Mouse (Mus musculus) layer of hippocampus, adult 2 months (tissue): ENCODE results near the gene Intu. TPM values are rescaled to one million over a fixed set of nuclear protein-coding genes. Genes with fewer than 3 reads are reported as not detected.

Source experiments
- DNase-seq, 2 experiments: peaks; one replicate each; pipeline ENCODE4 v3.0.0; 2022; ENCODE audit warnings: low spot score in 2 of 2
- H3K27ac ChIP-seq: fragments of 200-600 bp; 2 replicates; pipeline ENCODE4 v1.8.1; 2022
- H3K4me3 ChIP-seq: fragments of 200-600 bp; 2 replicates; pipeline ENCODE4 v1.8.1; 2022; ENCODE audit warnings: mild to moderate bottlenecking
- CTCF ChIP-seq: fragments of 200-600 bp; conservative IDR thresholded peaks from 2 replicates; pipeline ENCODE4 v1.8.1; 2022; ENCODE audit warnings: antibody characterized with exemption, mild to moderate bottlenecking, moderate library complexity
- microRNA-seq, 2 experiments: library from miRNA; unstranded; fragments of <30 nt; microRNA quantifications; one replicate each; pipeline ENCODE4 v1.2.0; 2021
- total RNA-seq, 2 experiments: library from RNA; stranded (reverse); gene quantifications; 2 replicates each; pipeline ENCODE4 v1.2.3; 2021

Gene Intu
- total RNA-seq, 2 experiments from 2014 or later, result 5.1 to 7.3 TPM

GRCm38 (mm10) chr3:40704816-40705430 is 173.8 kb downstream of the Intu start:
- no peak for TF ChIP-seq CTCF

GRCm38 (mm10) chr3:40708655-40709054 is 177.6 kb downstream of the Intu start, which contains the start of gene Slc25a31:
Gene Slc25a31 (plus strand): TSS chr3:40708855.
- no peak within 1 kb of the TSS for H3K4me3 ChIP-seq
- no peak for TF ChIP-seq CTCF
- no peak for DNase-seq
- no peak within 1 kb of the TSS for H3K27ac ChIP-seq

More at GRCm38 (mm10) chr3:40704816-40705430, 173.8 kb downstream of the Intu start:
- no peak for DNase-seq
- no peak overlapping the region for H3K27ac ChIP-seq
- H3K4me3 ChIP-seq, result no peak overlapping the region

- H3K4me3 ChIP-seq, result no peak overlapping the region
- no peak for TF ChIP-seq CTCF
- H3K27ac ChIP-seq, result no peak overlapping the region
- no peak for DNase-seq
Observed at GRCm38 (mm10) chr3:40716056-40716455, 185.0 kb downstream of the Intu start.

GRCm38 (mm10) chr3:40719022-40719421 is 187.9 kb downstream of the Intu start:
- Histone ChIP-seq H3K4me3 (no peak overlapping the region), H3K27ac (no peak overlapping the region)
- TF ChIP-seq CTCF, result no peak
- DNase-seq, result no peak

- no peak for TF ChIP-seq CTCF
- Histone ChIP-seq H3K27ac (no peak overlapping the region), H3K4me3 (no peak overlapping the region)
- DNase-seq, result no peak
Observed at GRCm38 (mm10) chr3:40738381-40738912, 207.4 kb downstream of the Intu start.

GRCm38 (mm10) chr3:40744024-40744835 is 213.1 kb downstream of the Intu start, which contains the start of gene Hspa4l:
Gene Hspa4l (plus strand): TSS chr3:40744495.
- H3K4me3 ChIP-seq, result peak within 1 kb of the TSS; percentile 99
- peak within 1 kb of the TSS; percentile 98 for H3K27ac ChIP-seq
- TF ChIP-seq CTCF, result no peak
- peak in 1 of 2 experiments; percentile 22 for DNase-seq

- peak; percentile 33; the same call in 1 of the 2 replicates for TF ChIP-seq CTCF
- peak overlapping the region; percentile 99 for H3K4me3 ChIP-seq
- H3K27ac ChIP-seq, result peak overlapping the region; percentile 98
- peak; percentile 89 to 90 for DNase-seq
Observed at GRCm38 (mm10) chr3:40744836-40745660, 214.0 kb downstream of the Intu start.

- Histone ChIP-seq H3K27ac (peak overlapping the region; percentile 98), H3K4me3 (peak overlapping the region; percentile 99)
- peak in 1 of 2 experiments; percentile 2 for DNase-seq
- TF ChIP-seq CTCF, result no peak
Observed at GRCm38 (mm10) chr3:40745661-40746547, 214.8 kb downstream of the Intu start.

Small RNAs within 50 kb of the gene (microRNA-seq; reads per million reads assigned to microRNA genes)
- gene Gm23810, result 0 reads per million in 2 experiments

Other genes starting within 250 kb of the Intu start
- gene Slc25a31, start 177.6 kb downstream of the Intu start, total RNA-seq, result under 1 TPM in 1 of 2 experiments, not detected in 1; 0.22 TPM
- gene Hspa4l, start 213.2 kb downstream of the Intu start, total RNA-seq, result 100 to 1,000 TPM; 146 to 155 TPM